16 mouse cellular contexts compared by ENCODE assay signal in genomic region chr2:49774180-49774579, GRCm38 (mm10). TPM values are rescaled to one million over a fixed set of nuclear protein-coding genes. Genes with fewer than 3 reads are reported as not detected.
"Had no signal": no experiment of that assay in that cellular context is flagged by ENCODE, and none has a peak within 500 bp of the region (broad histone marks: within the 10 kb centered on the region; RNA-seq: fewer than 3 reads in every experiment).

No protein-coding gene starts in this region.

- H3K27me3 ChIP-seq: kidney, embryonic 15.5 days; limb, embryonic 12.5 days; neural tube, embryonic 15.5 days; stomach, embryonic 15.5 days had no signal

- H3K4me2 ChIP-seq: kidney, embryonic 15.5 days; limb, embryonic 12.5 days; lung, embryonic 15.5 days; neural tube, embryonic 15.5 days; stomach, embryonic 15.5 days had no signal

- H3K27ac ChIP-seq: kidney, embryonic 15.5 days; left cerebral cortex, adult 2 months; limb, embryonic 12.5 days; lung, embryonic 15.5 days; macrophage; neural tube, embryonic 15.5 days; stomach, embryonic 15.5 days had no signal

- DNase-seq: kidney, adult 11 months; kidney, postnatal 14 days; lung, postnatal 14 days; midbrain, embryonic 14.5 days; retina, postnatal 1 day; right cerebral cortex, postnatal 4 days; thymus, adult 2 months had no signal

- H3K9me3 ChIP-seq: kidney, embryonic 15.5 days; limb, embryonic 12.5 days; lung, embryonic 15.5 days; neural tube, embryonic 15.5 days; stomach, embryonic 15.5 days had no signal

- H3K4me1 ChIP-seq: limb, embryonic 12.5 days; stomach, embryonic 15.5 days had no signal

- H3K4me3 ChIP-seq: kidney, embryonic 15.5 days; left cerebral cortex, adult 2 months; limb, embryonic 12.5 days; lung, embryonic 15.5 days; myocyte; neural tube, embryonic 15.5 days; stomach, embryonic 15.5 days had no signal

- H3K9ac ChIP-seq: kidney, embryonic 15.5 days; limb, embryonic 12.5 days; lung, embryonic 15.5 days; neural tube, embryonic 15.5 days; stomach, embryonic 15.5 days had no signal

- H3K36me3 ChIP-seq: kidney, embryonic 15.5 days; lung, embryonic 15.5 days; stomach, embryonic 15.5 days had no signal

RNA-seq across cellular contexts. Expression of gene Lypd6b, which starts 13.3 kb away (rescaled TPM):
- total RNA-seq: liver, adult 2 months had no signal
- polyA plus RNA-seq: liver, adult 2 months; macrophage had no signal
